ENCODE assay signal across 10 mouse cellular contexts in genomic region chr5:122219655-122220629, GRCm38 (mm10). TPM values are rescaled to one million over a fixed set of nuclear protein-coding genes. Genes with fewer than 3 reads are reported as not detected.
A peak's percentile ranks its signal among the peaks of the same experiment; 100 is the strongest.
DNase-seq lines count a peak whose midpoint lies in the region; ATAC-seq and TF ChIP-seq lines count a peak whose summit lies in the region.
"Had no signal": no experiment of that assay in that cellular context is flagged by ENCODE, and none has a peak within 500 bp of the region (broad histone marks: within the 10 kb centered on the region; RNA-seq: fewer than 3 reads in every experiment).

No protein-coding gene starts in this region.

- H3K4me3 ChIP-seq in spleen, adult 2 months (ENCODE audit: extremely low read depth, insufficient read depth, insufficient read length), result peak overlapping the region; percentile 45
- H3K4me3 ChIP-seq in midbrain, embryonic 16.5 days (ENCODE audit: low read depth, low read length), result no peak overlapping the region
- H3K4me3 ChIP-seq: heart, embryonic 13.5 days; midbrain, embryonic 15.5 days had no signal

- peaks cover 34% of the 10 kb centered on the region for H3K36me3 ChIP-seq in spleen, adult 2 months (ENCODE audit: control insufficient read depth, insufficient read depth, low read length)
- H3K36me3 ChIP-seq in midbrain, embryonic 16.5 days (ENCODE audit: control insufficient read depth, insufficient read depth, low read length), result no peaks in the 10 kb centered on the region
- H3K36me3 ChIP-seq: heart, embryonic 13.5 days; midbrain, embryonic 15.5 days had no signal

- H3K9me3 ChIP-seq in midbrain, embryonic 16.5 days (replicated peaks; ENCODE audit: control insufficient read depth, low read length, poor library complexity, severe bottlenecking), result no peaks in the 10 kb centered on the region
- H3K9me3 ChIP-seq: heart, embryonic 13.5 days; midbrain, embryonic 15.5 days had no signal

- DNase-seq in embryo, embryonic 10 days (ENCODE audit: low spot score), result peak; percentile 14
- DNase-seq in embryo, embryonic 11 days, result no peak
- peak; percentile 71 for DNase-seq in kidney, postnatal 14 days
- peak; percentile 93 to 96 for DNase-seq in spleen, adult 2 months (ENCODE audit: low read depth in 1 of 2, low spot score in 2 of 2)
- DNase-seq in testis, postnatal 14 days (ENCODE audit: low spot score), result no peak
- no peak for DNase-seq in neural tube, embryonic 10.5 days (ENCODE audit: extremely low spot score, low spot score)

- H3K27me3 ChIP-seq in spleen, adult 2 months (ENCODE audit: control insufficient read depth, insufficient read depth, low read length), result no peaks in the 10 kb centered on the region
- no peaks in the 10 kb centered on the region for H3K27me3 ChIP-seq in midbrain, embryonic 16.5 days (ENCODE audit: control insufficient read depth, insufficient read depth, low read depth, low read length)
- H3K27me3 ChIP-seq: heart, embryonic 13.5 days; midbrain, embryonic 15.5 days had no signal

- H3K4me2 ChIP-seq in midbrain, embryonic 16.5 days (ENCODE audit: low read length), result no peak overlapping the region
- H3K4me2 ChIP-seq: heart, embryonic 13.5 days; midbrain, embryonic 15.5 days had no signal

- H3K9ac ChIP-seq in midbrain, embryonic 16.5 days (ENCODE audit: low read depth, low read length), result no peak overlapping the region
- H3K9ac ChIP-seq: heart, embryonic 13.5 days; midbrain, embryonic 15.5 days had no signal

- H3K27ac ChIP-seq in spleen, adult 2 months (ENCODE audit: insufficient read depth, low read length), result peak overlapping the region; percentile 99
- no peak overlapping the region for H3K27ac ChIP-seq in midbrain, embryonic 16.5 days (ENCODE audit: low read length)
- H3K27ac ChIP-seq: heart, embryonic 13.5 days; midbrain, embryonic 15.5 days had no signal

- no peak for TF ChIP-seq CTCF in spleen, adult 2 months (IDR thresholded peaks at IDR 0.05; ENCODE audit: extremely low read depth, insufficient read depth, insufficient read length, insufficient replicate concordance)

- ATAC-seq in activated CD4-positive, CD25-positive, alpha-beta regulatory T cell, adult 4 months, result peak; percentile 83
- no peak for ATAC-seq in midbrain, embryonic 16.5 days
- ATAC-seq: midbrain, embryonic 15.5 days had no signal

- H3K4me1 ChIP-seq in spleen, adult 2 months (ENCODE audit: control insufficient read depth, insufficient read depth, insufficient read length), result peaks cover 58% of the 10 kb centered on the region
- H3K4me1 ChIP-seq in midbrain, embryonic 16.5 days (ENCODE audit: control insufficient read depth, insufficient read depth, low read length), result no peaks in the 10 kb centered on the region
- H3K4me1 ChIP-seq: midbrain, embryonic 15.5 days had no signal

- TF ChIP-seq POLR2A in spleen, adult 2 months (IDR thresholded peaks at IDR 0.05; ENCODE audit: low read depth, low read length), result peak; percentile 17

- WGBS in spleen, adult 2 months, result 8% methylated on average over 18 of the region's 18 CpGs
- 71% methylated on average over 18 of the region's 18 CpGs for WGBS in midbrain, embryonic 16.5 days

RNA-seq across cellular contexts. Expression of gene Hvcn1, which starts 13.3 kb away (rescaled TPM):
- polyA plus RNA-seq in activated CD4-positive, CD25-positive, alpha-beta regulatory T cell, adult 4 months (2017; shearing (Covaris generic)), result 10 to 100 TPM; 39.5 to 46.5 TPM
- 174 and 200 TPM in 2 replicates for polyA plus RNA-seq in spleen, adult 2 months (2012; rRNA removed)
- polyA plus RNA-seq in midbrain, embryonic 16.5 days (2015; fragmentation: Nextera tagmentation; extraction: Ambion mirVana), result 1.7 and 1.8 TPM in 2 replicates

RNA-seq across cellular contexts. Expression of gene Tctn1, which starts 44.3 kb away (rescaled TPM):
- under 1 TPM; 0.75 to 0.96 TPM for polyA plus RNA-seq in activated CD4-positive, CD25-positive, alpha-beta regulatory T cell, adult 4 months (2017; shearing (Covaris generic))
- 22.1 and 25.3 TPM in 2 replicates for polyA plus RNA-seq in spleen, adult 2 months (2012; rRNA removed)
- 5.4 and 7.3 TPM in 2 replicates for polyA plus RNA-seq in midbrain, embryonic 16.5 days (2015; fragmentation: Nextera tagmentation; extraction: Ambion mirVana)

Comparison
In these comparisons a context has a peak if more than half of its experiments do, and no peak if none do; other contexts are left out.
1. DNase-seq: peak in embryo, embryonic 10 days (single experiment), kidney, postnatal 14 days (single experiment) and spleen, adult 2 months (2 of 2); none in embryo, embryonic 11 days (single experiment), testis, postnatal 14 days (single experiment) and neural tube, embryonic 10.5 days (single experiment).
2. RNA of gene Hvcn1, which starts 13.3 kb away (polyA plus RNA-seq): 174 to 200 TPM in spleen, adult 2 months and 39.5 to 46.5 TPM in activated CD4-positive, CD25-positive, alpha-beta regulatory T cell, adult 4 months; 1.7 to 1.8 TPM in midbrain, embryonic 16.5 days; every median in the first group is over 10 times any median in the second.